Mouse (Mus musculus) spleen, adult 12 weeks (tissue): ENCODE results near the gene Fcho1.

ENCODE experiments used
- DNase-seq: peaks from one replicate; pipeline ENCODE4 v3.0.0; 2022; ENCODE audit warnings: low spot score

The Fcho1 gene

GRCm38 (mm10) chr8:71682832-71683231 lies 42.7 kb downstream of the Fcho1 start:
- DNase-seq = no peak

GRCm38 (mm10) chr8:71681369-71681915 lies 44.1 kb downstream of the Fcho1 start:
- no peak for DNase-seq

DNA sequence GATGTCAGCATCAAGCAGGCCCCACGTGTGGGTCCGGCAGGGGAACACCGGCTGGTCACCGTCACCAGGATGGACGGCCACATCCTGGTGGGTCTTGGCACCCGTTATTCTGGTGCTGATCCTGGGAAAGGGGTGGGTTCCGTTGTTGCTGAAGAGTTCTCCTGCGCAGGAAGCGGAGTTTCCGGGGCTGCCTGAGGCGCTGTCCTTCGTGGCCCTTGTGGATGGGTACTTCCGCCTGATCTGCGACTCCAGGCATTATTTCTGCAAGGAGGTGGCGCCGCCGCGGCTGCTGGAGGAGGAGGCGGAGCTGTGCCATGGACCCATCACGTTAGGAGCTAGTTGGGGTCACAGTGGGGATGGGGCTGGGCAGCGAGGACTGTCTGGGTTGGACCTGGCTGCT lies 45.0 kb downstream of the Fcho1 start:
- no peak for DNase-seq

GRCm38 (mm10) chr8:71679550-71680168 lies 45.9 kb downstream of the Fcho1 start:
- no peak for DNase-seq

GRCm38 (mm10) chr8:71679116-71679515 lies 46.4 kb downstream of the Fcho1 start:
- no peak for DNase-seq

- DNase-seq = no peak
Measured at GRCm38 (mm10) chr8:71678216-71678615, 47.3 kb downstream of the Fcho1 start.

DNA sequence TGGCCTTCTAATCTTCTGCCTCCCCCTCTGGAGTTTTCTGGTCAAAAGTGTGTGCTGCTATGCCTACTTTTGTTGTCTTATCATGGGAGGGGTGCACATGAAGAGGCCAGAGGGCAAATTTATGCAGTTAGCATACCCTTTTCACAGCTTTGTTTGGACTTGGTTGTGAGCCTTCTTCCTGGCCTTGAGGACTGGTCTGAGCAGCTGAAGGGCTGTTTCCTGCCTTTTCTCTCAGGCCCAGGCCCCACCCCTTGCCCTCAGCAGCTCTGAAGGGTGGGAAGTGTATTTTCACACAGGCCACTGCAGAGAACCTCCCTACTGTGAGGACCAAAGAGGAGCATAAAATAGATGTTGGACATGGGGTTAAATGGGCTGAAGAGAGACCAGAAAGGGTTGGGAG lies 48.0 kb downstream of the Fcho1 start:
- DNase-seq = no peak

- DNase-seq = no peak
Measured at GRCm38 (mm10) chr8:71676803-71677202, 48.7 kb downstream of the Fcho1 start.

DNA sequence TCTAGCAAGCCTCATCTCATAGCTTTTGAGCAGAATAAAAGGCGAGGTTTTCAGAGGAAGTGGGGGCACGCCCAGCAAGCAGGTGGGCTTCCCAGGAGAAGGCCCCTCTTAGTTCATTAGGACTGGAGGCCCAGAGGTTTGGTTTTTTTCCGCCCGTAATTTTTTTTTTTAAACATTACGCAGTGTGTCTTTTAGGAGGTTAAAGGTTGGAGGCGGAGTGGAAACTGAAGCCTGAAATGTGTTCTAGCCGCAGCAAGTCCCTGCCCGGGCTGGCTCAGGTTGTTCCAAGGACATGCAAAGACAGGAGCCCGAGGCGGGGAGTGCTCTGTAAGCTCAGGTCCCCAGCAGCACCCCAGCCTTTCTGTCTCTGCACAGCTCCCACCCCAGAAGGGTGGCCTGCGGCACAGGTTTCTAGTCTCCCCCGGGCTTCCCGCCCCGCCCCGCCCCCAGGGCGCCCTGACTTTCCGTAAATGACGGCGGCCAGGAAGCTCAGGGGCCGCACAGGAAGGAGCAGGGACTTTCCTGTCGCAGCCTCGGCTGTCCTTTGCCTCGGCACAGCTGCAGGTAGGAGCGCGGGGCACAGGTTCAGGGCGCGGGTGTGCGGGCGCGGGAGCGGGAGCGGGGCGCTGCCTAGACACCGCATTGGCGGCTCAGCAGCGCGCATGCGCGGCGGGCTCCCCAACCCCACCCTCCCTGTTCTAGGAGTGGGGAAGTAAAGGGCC lies 49.3 kb downstream of the Fcho1 start, which contains the start of gene Jak3:
Jak3 (plus strand) TSS at position 277 of the 722 bp plus-strand sequence.
- peak; percentile 39 for DNase-seq

DNA sequence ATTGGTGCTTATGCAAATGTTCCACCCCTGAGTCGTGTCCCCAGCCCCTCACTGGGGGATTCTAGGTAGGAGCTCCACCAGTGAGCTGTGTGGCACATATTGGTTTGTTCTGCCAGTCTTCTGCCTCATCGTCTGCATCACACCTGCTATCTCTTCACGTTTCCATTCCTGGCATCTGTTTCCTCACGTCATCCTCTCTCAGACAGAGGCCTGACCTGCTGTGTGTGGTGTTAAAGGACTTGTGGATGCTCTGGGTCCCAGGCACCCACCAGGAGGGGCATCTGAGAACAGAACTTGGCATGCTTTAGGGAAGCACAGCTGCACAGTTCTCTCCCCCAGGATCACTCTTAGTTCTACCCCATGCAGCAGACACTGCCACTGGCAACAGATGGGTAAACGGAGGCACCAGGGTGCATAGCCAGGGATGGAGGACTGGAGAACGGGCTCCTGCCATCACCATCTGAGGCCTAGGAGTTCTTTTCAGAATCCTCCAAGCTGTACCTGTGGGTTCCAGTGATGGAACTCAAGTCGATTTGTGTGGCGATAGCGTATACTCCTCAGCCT lies 50.0 kb downstream of the Fcho1 start:
- DNase-seq = no peak

- DNase-seq = no peak
Measured at GRCm38 (mm10) chr8:71674071-71674470, 51.4 kb downstream of the Fcho1 start.

GRCm38 (mm10) chr8:71672168-71672735 lies 53.3 kb downstream of the Fcho1 start:
- no peak for DNase-seq

GRCm38 (mm10) chr8:71671549-71671965 lies 54.0 kb downstream of the Fcho1 start, which contains the start of gene Unc13a:
TSS of gene Unc13a (minus strand) at chr8:71671757.
- peak; percentile 84 for DNase-seq

DNA sequence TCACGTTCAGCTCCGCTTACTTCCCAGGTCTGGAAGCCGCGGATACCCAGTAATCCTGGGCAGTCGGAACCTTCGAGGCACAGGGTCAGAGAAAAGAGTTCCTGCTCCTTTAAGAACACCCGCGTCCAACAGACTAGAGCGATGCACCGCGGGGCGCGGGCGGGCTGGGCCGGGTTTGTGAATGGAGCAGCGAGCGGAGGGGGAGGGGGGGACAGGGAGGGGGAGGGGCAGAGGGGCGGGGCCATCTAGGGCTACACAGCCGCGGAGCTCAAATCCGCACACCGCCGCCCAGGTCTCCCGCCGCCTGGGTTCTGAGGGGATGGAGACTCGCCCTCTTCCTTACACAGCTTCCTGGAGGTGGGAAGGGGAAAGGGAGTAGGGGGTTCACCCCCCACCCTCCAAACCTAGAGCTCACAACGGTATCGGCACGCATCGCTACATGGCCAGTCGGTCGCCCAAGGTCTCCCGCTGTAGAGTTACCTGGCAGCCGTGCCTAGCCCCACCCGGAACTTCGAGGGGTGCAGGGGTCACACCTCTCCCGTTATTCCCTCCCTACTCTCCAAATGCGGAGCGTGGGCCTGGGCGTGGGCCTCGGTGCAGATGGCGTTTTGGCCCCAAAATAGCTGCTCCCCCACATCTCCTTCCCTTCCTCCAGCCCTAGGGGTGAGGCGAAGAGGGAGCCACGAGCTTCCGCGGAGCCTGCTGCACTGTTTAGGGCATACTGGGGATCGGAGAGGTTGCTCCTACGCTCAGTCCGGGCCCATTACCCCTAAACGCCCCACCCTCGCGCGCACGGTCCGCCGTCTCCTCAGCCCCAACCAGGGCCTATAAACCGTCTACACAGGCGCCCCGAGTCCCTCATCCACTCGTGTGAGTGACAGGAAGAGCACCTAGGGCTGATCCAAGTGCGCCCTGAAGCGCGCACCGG lies 54.6 kb downstream of the Fcho1 start:
- no peak for DNase-seq

- no peak for DNase-seq
Measured at GRCm38 (mm10) chr8:71670198-71670597, 55.3 kb downstream of the Fcho1 start.

- DNase-seq = peak; percentile 30
Measured at GRCm38 (mm10) chr8:71668220-71668975, 57.1 kb downstream of the Fcho1 start.

GRCm38 (mm10) chr8:71667256-71667655 lies 58.3 kb downstream of the Fcho1 start:
- DNase-seq = no peak

DNA sequence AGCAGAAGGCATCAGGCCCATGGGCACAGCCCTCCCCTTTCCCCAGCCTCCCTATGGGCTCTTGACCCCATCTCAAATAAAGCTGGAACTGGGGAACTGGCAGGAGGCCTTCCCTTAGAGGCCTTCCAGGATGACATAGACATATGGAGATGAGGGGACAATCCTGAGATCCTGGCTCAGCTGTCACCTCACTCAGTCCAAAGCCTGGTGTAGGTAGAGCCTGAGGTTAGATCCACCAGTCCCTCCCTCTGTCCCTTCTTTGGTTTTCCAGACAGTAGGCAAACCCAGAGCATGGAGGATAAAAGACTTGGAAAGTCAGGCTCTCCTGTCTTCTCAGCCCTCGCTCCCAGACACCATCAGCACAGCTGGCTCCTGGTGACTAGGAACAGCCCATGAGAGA lies 58.7 kb downstream of the Fcho1 start:
- DNase-seq = no peak

GRCm38 (mm10) chr8:71665331-71666130 lies 60.0 kb downstream of the Fcho1 start:
- DNase-seq = no peak
